7 mouse cellular contexts compared by ENCODE assay signal in genomic region chr11:117114592-117115345, GRCm38 (mm10). TPM values are rescaled to one million over a fixed set of nuclear protein-coding genes. Genes with fewer than 3 reads are reported as not detected.
A peak's percentile ranks its signal among the peaks of the same experiment; 100 is the strongest.
DNase-seq lines count a peak whose midpoint lies in the region; ATAC-seq lines count a peak whose summit lies in the region.

Gene Sec14l1 (plus strand): TSS chr11:117115168.

- intact Hi-C loops in gastrocnemius, postnatal 36 days (cut with DNase I): no loop called here
- intact Hi-C loops in left cerebral cortex, postnatal 25 days (cut with DNase I): loop anchor here (2.0 to 5.0 kb wide), 3 partner anchors 16 to 58 kb away; no protein-coding TSS in a partner anchor

- DNase-seq in adrenal gland, adult 18-20 months (ENCODE audit: low spot score in 2 of 2): peak; percentile 99
- peak; percentile 98 for DNase-seq in embryo, embryonic 11 days
- DNase-seq in gastrocnemius, postnatal 36 days: peak; percentile 99 to 100
- peak; percentile 99 to 100 for DNase-seq in left cerebral cortex, postnatal 25 days (ENCODE audit: low spot score in 2 of 2)
- peak; percentile 100 for DNase-seq in midbrain, embryonic 10.5 days (ENCODE audit: low spot score)
- DNase-seq in right cerebral cortex, postnatal 4 days: peak; percentile 100

- H3K4me3 ChIP-seq in intestine, embryonic 15.5 days (replicated peaks): peak within 1 kb of the TSS; percentile 75
- H3K4me3 ChIP-seq in midbrain, embryonic 10.5 days: peak within 1 kb of the TSS; percentile 68

- ATAC-seq in intestine, embryonic 15.5 days: peak; percentile 96

- H3K36me3 ChIP-seq in intestine, embryonic 15.5 days: no peaks in the 10 kb centered on the region
- H3K36me3 ChIP-seq in midbrain, embryonic 10.5 days: peaks cover 11% of the 10 kb centered on the region

- no peaks in the 10 kb centered on the region for H3K9me3 ChIP-seq in intestine, embryonic 15.5 days
- peaks cover 4% of the 10 kb centered on the region; the same call in 1 of the 2 replicates for H3K9me3 ChIP-seq in midbrain, embryonic 10.5 days (replicated peaks)

- under 1% methylated on average over 43 of the region's 67 CpGs for WGBS in intestine, embryonic 15.5 days
- 1% methylated on average over 65 of the region's 67 CpGs for WGBS in midbrain, embryonic 10.5 days

- peak within 1 kb of the TSS; percentile 98 for H3K27ac ChIP-seq in intestine, embryonic 15.5 days
- H3K27ac ChIP-seq in midbrain, embryonic 10.5 days (replicated peaks): peak within 1 kb of the TSS; percentile 95

- H3K27me3 ChIP-seq in intestine, embryonic 15.5 days (replicated peaks): no peaks in the 10 kb centered on the region
- H3K27me3 ChIP-seq in midbrain, embryonic 10.5 days (ENCODE audit: low read depth, poor library complexity, severe bottlenecking): no peaks in the 10 kb centered on the region

- H3K4me1 ChIP-seq in intestine, embryonic 15.5 days (replicated peaks): peaks cover 16% of the 10 kb centered on the region
- peaks cover 50% of the 10 kb centered on the region for H3K4me1 ChIP-seq in midbrain, embryonic 10.5 days

- peak within 1 kb of the TSS; percentile 81 for H3K4me2 ChIP-seq in intestine, embryonic 15.5 days (replicated peaks)

- peak within 1 kb of the TSS; percentile 88 for H3K9ac ChIP-seq in intestine, embryonic 15.5 days

RNA-seq across cellular contexts. Expression of gene Sec14l1, which starts in this region (rescaled TPM):
- 100 to 1,000 TPM; 106 to 159 TPM for total RNA-seq in adrenal gland, adult 18-20 months (2021)
- total RNA-seq in gastrocnemius, postnatal 36 days (2021): 10 to 100 TPM; 37.6 to 42.9 TPM
- polyA plus RNA-seq in intestine, embryonic 15.5 days (2015; fragmentation: Nextera tagmentation; extraction: Ambion mirVana): 30.4 and 30.7 TPM in 2 replicates
- total RNA-seq in left cerebral cortex, postnatal 25 days (2021): 100 to 1,000 TPM; 174 to 208 TPM
- polyA plus RNA-seq in midbrain, embryonic 10.5 days (2016; fragmentation: Nextera tagmentation; extraction: Ambion mirVana): 49.9 and 58.0 TPM in 2 replicates

Comparison
In these comparisons a context has a peak if more than half of its experiments do, and no peak if none do; other contexts are left out.
1. Peak in every context shown above with its lines: DNase-seq, ATAC-seq, H3K4me3 ChIP-seq and H3K27ac ChIP-seq.